In the genomic region with DNA sequence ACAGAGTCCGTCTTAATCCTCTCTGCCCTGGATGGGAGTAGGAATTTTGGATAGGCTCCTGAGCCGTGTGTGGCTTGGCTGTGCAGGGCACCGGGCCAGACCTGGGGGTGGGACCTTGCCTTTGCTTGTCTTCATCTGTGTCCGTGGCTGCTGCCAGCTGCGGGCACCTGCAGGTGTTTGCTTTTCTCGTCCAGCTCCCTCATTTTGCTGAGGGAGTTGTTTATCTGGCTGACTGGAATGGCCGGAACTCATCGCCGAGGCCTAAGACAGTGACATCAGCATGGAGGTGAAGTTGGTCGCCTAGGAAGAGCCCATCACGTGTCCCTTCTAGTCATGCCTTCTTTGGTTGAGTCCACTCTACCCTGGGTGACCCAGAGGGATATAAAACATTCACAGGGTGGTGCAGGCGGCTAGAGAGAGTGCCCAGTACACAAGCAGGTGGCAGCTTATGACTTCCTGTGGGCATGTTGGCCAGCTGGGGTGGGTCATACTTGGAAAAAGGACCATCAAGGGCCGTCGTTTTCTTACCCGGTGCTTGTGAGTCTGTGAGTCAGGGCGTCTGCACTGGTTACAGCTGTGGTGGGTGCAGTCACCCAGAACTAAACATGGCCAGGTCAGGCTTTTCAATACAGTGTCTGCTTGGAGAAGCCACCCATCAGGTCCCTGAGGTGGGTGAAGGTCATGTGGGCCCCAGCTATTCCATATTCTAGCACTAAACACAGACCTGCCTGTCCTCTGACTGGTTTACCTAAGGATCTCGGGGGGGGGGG, we compare ENCODE assay signal across 13 mouse cellular contexts. TPM values are rescaled to one million over a fixed set of nuclear protein-coding genes. Genes with fewer than 3 reads are reported as not detected.
DNase-seq lines count a peak whose midpoint lies in the region; ATAC-seq and TF ChIP-seq lines count a peak whose summit lies in the region.
"Had no signal": no experiment of that assay in that cellular context is flagged by ENCODE, and none has a peak within 500 bp of the region (broad histone marks: within the 10 kb centered on the region; RNA-seq: fewer than 3 reads in every experiment).

No protein-coding gene starts in this region.

- no peak overlapping the region for H3K4me2 ChIP-seq in lung, embryonic 15.5 days
- H3K4me2 ChIP-seq in forebrain, postnatal 0 days (ENCODE audit: low read depth): 0 out of 2 replicates have a peak overlapping the region, but pooled peaks have one; percentile 45
- no peak overlapping the region for H3K4me2 ChIP-seq in kidney, embryonic 16.5 days (replicated peaks; ENCODE audit: low read depth, low read length)
- H3K4me2 ChIP-seq in stomach, embryonic 15.5 days: no peak overlapping the region
- H3K4me2 ChIP-seq: limb, embryonic 15.5 days had no signal

- H3K4me3 ChIP-seq in lung, embryonic 15.5 days: no peak overlapping the region
- H3K4me3 ChIP-seq in forebrain, postnatal 0 days (ENCODE audit: low read depth, low read length): no peak overlapping the region
- H3K4me3 ChIP-seq in kidney, embryonic 16.5 days (ENCODE audit: low read length): no peak overlapping the region
- H3K4me3 ChIP-seq in stomach, embryonic 15.5 days (replicated peaks): no peak overlapping the region
- H3K4me3 ChIP-seq: limb, embryonic 15.5 days had no signal

- H3K4me1 ChIP-seq in lung, embryonic 15.5 days: peaks cover 100% of the 10 kb centered on the region
- peaks cover 24% of the 10 kb centered on the region for H3K4me1 ChIP-seq in forebrain, postnatal 0 days (ENCODE audit: insufficient read depth)
- H3K4me1 ChIP-seq in kidney, embryonic 16.5 days (ENCODE audit: insufficient read depth, low read length): peaks cover 99% of the 10 kb centered on the region
- peaks cover 85% of the 10 kb centered on the region for H3K4me1 ChIP-seq in stomach, embryonic 15.5 days

- 54% methylated on average over 17 of the region's 17 CpGs for WGBS in lung, embryonic 15.5 days
- WGBS in forebrain, postnatal 0 days: 67% methylated on average over 17 of the region's 17 CpGs
- WGBS in kidney, embryonic 16.5 days: 47% methylated on average over 17 of the region's 17 CpGs
- 58% methylated on average over 17 of the region's 17 CpGs for WGBS in stomach, embryonic 15.5 days

- no peak for ATAC-seq in lung, embryonic 15.5 days (ENCODE audit: borderline replicate concordance, extremely low read depth, low FRiP score, low TSS enrichment)
- no peak for ATAC-seq in forebrain, postnatal 0 days
- ATAC-seq in kidney, embryonic 16.5 days (ENCODE audit: low FRiP score, low TSS enrichment): peak; percentile 43; the same call in 1 of the 2 replicates
- no peak for ATAC-seq in stomach, embryonic 15.5 days (ENCODE audit: insufficient read depth, low FRiP score, low read depth)

- TF ChIP-seq CTCF in forebrain, postnatal 0 days (IDR thresholded peaks at IDR 0.05; ENCODE audit: low read depth): no peak

- H3K9ac ChIP-seq in lung, embryonic 15.5 days: no peak overlapping the region
- H3K9ac ChIP-seq in forebrain, postnatal 0 days: no peak overlapping the region
- H3K9ac ChIP-seq in kidney, embryonic 16.5 days (replicated peaks; ENCODE audit: low read length): no peak overlapping the region
- H3K9ac ChIP-seq in stomach, embryonic 15.5 days: no peak overlapping the region
- H3K9ac ChIP-seq: limb, embryonic 15.5 days had no signal

- H3K27ac ChIP-seq in lung, embryonic 15.5 days: peak overlapping the region; percentile 89
- peak overlapping the region; percentile 86 for H3K27ac ChIP-seq in forebrain, postnatal 0 days (ENCODE audit: low read depth, low read length)
- peak overlapping the region; percentile 90 for H3K27ac ChIP-seq in kidney, embryonic 16.5 days (ENCODE audit: low read length)
- peak overlapping the region; percentile 74 for H3K27ac ChIP-seq in stomach, embryonic 15.5 days
- H3K27ac ChIP-seq: limb, embryonic 15.5 days had no signal

- no peak for DNase-seq in lung, postnatal 10 days
- no peak for DNase-seq in forebrain, postnatal 0 days
- no peak for DNase-seq in embryo, embryonic 10.5 days (ENCODE audit: low spot score)
- DNase-seq in frontal cortex, postnatal 10 days (ENCODE audit: low spot score in 2 of 2): no peak
- DNase-seq in thymus, postnatal 36 days: no peak
- DNase-seq: adrenal gland, postnatal 36 days; gastrocnemius, postnatal 10 days had no signal

- H3K9me3 ChIP-seq in lung, embryonic 15.5 days: no peaks in the 10 kb centered on the region
- H3K9me3 ChIP-seq in forebrain, postnatal 0 days (ENCODE audit: low read length): no peaks in the 10 kb centered on the region
- H3K9me3 ChIP-seq in kidney, embryonic 16.5 days (ENCODE audit: low read length): no peaks in the 10 kb centered on the region
- H3K9me3 ChIP-seq in stomach, embryonic 15.5 days: no peaks in the 10 kb centered on the region
- H3K9me3 ChIP-seq: limb, embryonic 15.5 days had no signal

- peaks cover 41% of the 10 kb centered on the region for H3K36me3 ChIP-seq in lung, embryonic 15.5 days
- H3K36me3 ChIP-seq in forebrain, postnatal 0 days (ENCODE audit: insufficient read depth): peaks cover 27% of the 10 kb centered on the region
- H3K36me3 ChIP-seq in kidney, embryonic 16.5 days (ENCODE audit: insufficient read depth, low read length): peaks cover 30% of the 10 kb centered on the region
- peaks cover 18% of the 10 kb centered on the region; the same call in 1 of the 2 replicates for H3K36me3 ChIP-seq in stomach, embryonic 15.5 days

- no peaks in the 10 kb centered on the region for H3K27me3 ChIP-seq in lung, embryonic 15.5 days
- no peaks in the 10 kb centered on the region for H3K27me3 ChIP-seq in forebrain, postnatal 0 days (ENCODE audit: insufficient read depth, low read length)
- no peaks in the 10 kb centered on the region for H3K27me3 ChIP-seq in kidney, embryonic 16.5 days (ENCODE audit: insufficient read depth, low read length)
- no peaks in the 10 kb centered on the region for H3K27me3 ChIP-seq in stomach, embryonic 15.5 days (replicated peaks)
- H3K27me3 ChIP-seq: limb, embryonic 15.5 days had no signal

RNA-seq across cellular contexts. Expression of gene Lasp1, which starts 15.1 kb away (rescaled TPM):
- polyA plus RNA-seq in lung, embryonic 15.5 days (2015; fragmentation: Nextera tagmentation; extraction: Ambion mirVana): 153 and 160 TPM in 2 replicates
- 142 and 153 TPM in 2 replicates for total RNA-seq in forebrain, postnatal 0 days (2014; rRNA removed)
- polyA plus RNA-seq in forebrain, postnatal 0 days (2015; fragmentation: Nextera tagmentation; extraction: Ambion mirVana): 117 and 152 TPM in 2 replicates
- polyA plus RNA-seq in kidney, embryonic 16.5 days (2015; fragmentation: Nextera tagmentation; extraction: Ambion mirVana): 133 TPM in 2 replicates
- polyA plus RNA-seq in stomach, embryonic 15.5 days (2015; fragmentation: Nextera tagmentation; extraction: Ambion mirVana): 112 and 122 TPM in 2 replicates

RNA-seq across cellular contexts. Expression of gene B230217C12Rik, which starts 26.6 kb away (rescaled TPM):
- 4.2 and 4.4 TPM in 2 replicates for polyA plus RNA-seq in lung, embryonic 15.5 days (2015; fragmentation: Nextera tagmentation; extraction: Ambion mirVana)
- total RNA-seq in forebrain, postnatal 0 days (2014; rRNA removed): 21.0 and 24.8 TPM in 2 replicates
- polyA plus RNA-seq in forebrain, postnatal 0 days (2015; fragmentation: Nextera tagmentation; extraction: Ambion mirVana): 28.6 and 31.5 TPM in 2 replicates
- polyA plus RNA-seq in kidney, embryonic 16.5 days (2015; fragmentation: Nextera tagmentation; extraction: Ambion mirVana): 4.3 and 6.7 TPM in 2 replicates
- 4.0 and 5.7 TPM in 2 replicates for polyA plus RNA-seq in stomach, embryonic 15.5 days (2015; fragmentation: Nextera tagmentation; extraction: Ambion mirVana)
- total RNA-seq: MEL had no signal

RNA-seq across cellular contexts. Expression of gene Rpl23, which starts 31.7 kb away (rescaled TPM):
- polyA plus RNA-seq in lung, embryonic 15.5 days (2015; fragmentation: Nextera tagmentation; extraction: Ambion mirVana): 457 and 490 TPM in 2 replicates
- 310 and 470 TPM in 2 replicates for total RNA-seq in forebrain, postnatal 0 days (2014; rRNA removed)
- polyA plus RNA-seq in forebrain, postnatal 0 days (2015; fragmentation: Nextera tagmentation; extraction: Ambion mirVana): 346 and 490 TPM in 2 replicates
- polyA plus RNA-seq in kidney, embryonic 16.5 days (2015; fragmentation: Nextera tagmentation; extraction: Ambion mirVana): 428 and 460 TPM in 2 replicates
- 502 and 526 TPM in 2 replicates for polyA plus RNA-seq in stomach, embryonic 15.5 days (2015; fragmentation: Nextera tagmentation; extraction: Ambion mirVana)

RNA-seq across cellular contexts. Expression of gene 1700001P01Rik, which starts 38.2 kb away (rescaled TPM):
- 0.85 TPM in 1 of 2 replicates, not detected in the other for polyA plus RNA-seq in lung, embryonic 15.5 days (2015; fragmentation: Nextera tagmentation; extraction: Ambion mirVana)
- total RNA-seq in forebrain, postnatal 0 days (2014; rRNA removed): not detected in 2 replicates
- 0.27 and 0.33 TPM in 2 replicates for polyA plus RNA-seq in forebrain, postnatal 0 days (2015; fragmentation: Nextera tagmentation; extraction: Ambion mirVana)
- polyA plus RNA-seq in kidney, embryonic 16.5 days (2015; fragmentation: Nextera tagmentation; extraction: Ambion mirVana): 0.27 and 0.31 TPM in 2 replicates
- 0.37 and 0.60 TPM in 2 replicates for polyA plus RNA-seq in stomach, embryonic 15.5 days (2015; fragmentation: Nextera tagmentation; extraction: Ambion mirVana)
- total RNA-seq: adrenal gland, postnatal 36 days; common myeloid progenitor, adult 5-6 weeks; gastrocnemius, postnatal 10 days had no signal

RNA-seq across cellular contexts. Expression of gene Cwc25, which starts 47.6 kb away (rescaled TPM):
- polyA plus RNA-seq in lung, embryonic 15.5 days (2015; fragmentation: Nextera tagmentation; extraction: Ambion mirVana): 15.6 and 18.5 TPM in 2 replicates
- 15.2 and 15.5 TPM in 2 replicates for total RNA-seq in forebrain, postnatal 0 days (2014; rRNA removed)
- 7.8 and 11.8 TPM in 2 replicates for polyA plus RNA-seq in forebrain, postnatal 0 days (2015; fragmentation: Nextera tagmentation; extraction: Ambion mirVana)
- polyA plus RNA-seq in kidney, embryonic 16.5 days (2015; fragmentation: Nextera tagmentation; extraction: Ambion mirVana): 15.1 and 18.4 TPM in 2 replicates
- polyA plus RNA-seq in stomach, embryonic 15.5 days (2015; fragmentation: Nextera tagmentation; extraction: Ambion mirVana): 14.8 and 16.8 TPM in 2 replicates
